Mouse (Mus musculus): Measurements from ENCODE around the gene Samm50.

DNA sequence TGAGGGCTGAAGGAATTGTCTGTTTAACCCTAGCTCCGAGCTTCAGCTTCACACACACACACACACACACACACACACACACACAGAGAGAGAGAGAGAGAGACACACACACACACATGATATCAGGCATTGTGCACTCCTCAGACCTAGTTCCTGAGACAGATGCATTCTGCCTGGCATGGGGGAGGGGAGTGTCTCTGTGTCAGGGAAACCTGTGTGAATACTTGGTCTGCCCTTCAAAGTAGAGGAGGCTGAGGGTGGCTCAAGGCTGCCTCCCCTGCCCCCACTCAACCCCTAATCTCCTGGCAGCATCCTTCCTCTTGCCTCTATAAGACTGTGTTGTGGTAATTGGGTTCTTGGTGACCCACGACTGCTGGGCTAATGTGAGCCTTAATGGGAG is 71.5 kb downstream of the Samm50 start:
- TF ChIP-seq POLR2A (IDR thresholded peaks at IDR 0.05; ENCODE audit: borderline replicate concordance, control insufficient read depth, low read depth, low read length) (no peak), CTCF (IDR thresholded peaks at IDR 0.05; ENCODE audit: control insufficient read depth, insufficient read depth, low read length) (no peak)
